Mouse (Mus musculus) stomach, postnatal 0 days (tissue): ENCODE measurements around the gene Gm20538.

ENCODE experiments used
- CTCF ChIP-seq: IDR thresholded peaks from 2 replicates; pipeline ENCODE4 v1.5.1; 2016; ENCODE audit warnings: antibody characterized with exemption, low read depth, mild to moderate bottlenecking, moderate library complexity
- EP300 ChIP-seq: optimal IDR thresholded peaks from 2 replicates; pipeline ENCODE3; 2016; ENCODE audit warnings: antibody characterized with exemption

DNA sequence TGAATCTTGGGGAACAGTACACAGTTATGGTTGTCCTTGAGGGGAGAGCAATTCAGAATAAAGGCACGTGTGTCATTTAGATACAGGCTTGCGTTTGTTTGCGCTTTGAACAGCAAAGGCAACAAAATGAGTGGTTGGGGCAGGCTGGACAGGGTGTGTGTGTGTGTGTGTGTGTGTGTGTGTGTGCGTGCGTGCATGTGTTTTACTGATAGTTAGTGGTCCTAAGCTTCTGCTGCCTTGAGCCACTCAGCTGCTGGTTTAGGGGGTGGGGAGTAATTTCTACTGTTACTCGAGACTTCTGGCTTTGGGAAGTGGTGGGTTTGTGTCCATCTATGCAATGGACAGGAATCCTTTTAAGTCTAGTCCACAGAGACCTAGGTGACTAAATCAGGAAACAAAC lies 53.7 kb downstream of the Gm20538 start:
- TF ChIP-seq CTCF (no peak), EP300 (no peak)
